In genomic region chr7:89907950-89908349, GRCm38 (mm10) we compare ENCODE assay signal across 8 mouse cellular contexts. TPM values are rescaled to one million over a fixed set of nuclear protein-coding genes. Genes with fewer than 3 reads are reported as not detected.
DNase-seq lines count a peak whose midpoint lies in the region; ATAC-seq and TF ChIP-seq lines count a peak whose summit lies in the region.

No protein-coding gene starts in this region.

- TF ChIP-seq CTCF in C2C12 (IDR thresholded peaks at IDR 0.05; ENCODE audit: control insufficient read depth, insufficient read depth, insufficient read length) = peak; percentile 42

- no peaks in the 10 kb centered on the region for H3K27me3 ChIP-seq in C2C12 (ENCODE audit: control insufficient read depth, insufficient read depth, insufficient read length)
- no peaks in the 10 kb centered on the region; the same call in 1 of the 2 replicates for H3K27me3 ChIP-seq in limb, embryonic 12.5 days
- no peaks in the 10 kb centered on the region for H3K27me3 ChIP-seq in stomach, embryonic 16.5 days (ENCODE audit: control insufficient read depth, insufficient read depth, low read length)

- ATAC-seq in limb, embryonic 12.5 days (ENCODE audit: insufficient number of reproducible peaks, insufficient read depth, low FRiP score, low TSS enrichment, low read depth) = no peak
- ATAC-seq in stomach, embryonic 16.5 days (ENCODE audit: insufficient read depth, low FRiP score) = peak; percentile 56; the same call in 1 of the 2 replicates

- no peaks in the 10 kb centered on the region for H3K9me3 ChIP-seq in limb, embryonic 12.5 days
- H3K9me3 ChIP-seq in stomach, embryonic 16.5 days (replicated peaks; ENCODE audit: control insufficient read depth, low read length) = no peaks in the 10 kb centered on the region

- H3ac ChIP-seq in C2C12 (ENCODE audit: control insufficient read depth, insufficient read length, low read depth) = no peak overlapping the region

- WGBS in limb, embryonic 12.5 days = 22% methylated on average over 8 of the region's 8 CpGs
- 21% methylated on average over 8 of the region's 8 CpGs for WGBS in stomach, embryonic 16.5 days

- no peak overlapping the region for H3K4me3 ChIP-seq in C2C12 (ENCODE audit: insufficient read depth, poor library complexity, severe bottlenecking)
- no peak overlapping the region for H3K4me3 ChIP-seq in limb, embryonic 12.5 days (replicated peaks)
- H3K4me3 ChIP-seq in stomach, embryonic 16.5 days (replicated peaks; ENCODE audit: low read length) = no peak overlapping the region

- no peaks in the 10 kb centered on the region for H3K79me3 ChIP-seq in C2C12 (ENCODE audit: low read depth)

- peak overlapping the region; percentile 30 for H3K4me2 ChIP-seq in limb, embryonic 12.5 days
- H3K4me2 ChIP-seq in stomach, embryonic 16.5 days (ENCODE audit: low read depth, low read length) = no peak overlapping the region

- DNase-seq in adrenal gland, adult 18-20 months (ENCODE audit: low spot score in 2 of 2) = peak; percentile 77 to 78
- DNase-seq in embryo, embryonic 11 days = peak; percentile 78
- DNase-seq in gastrocnemius, postnatal 14 days = peak; percentile 69
- peak; percentile 40 to 74 for DNase-seq in kidney, adult 8-10 months
- DNase-seq in monocyte, adult 2 months (ENCODE audit: low read depth in 1 of 2, low spot score in 2 of 2) = peak; percentile 13 to 37

- H3K36me3 ChIP-seq in C2C12 (ENCODE audit: control insufficient read depth, insufficient read depth) = no peaks in the 10 kb centered on the region
- no peaks in the 10 kb centered on the region for H3K36me3 ChIP-seq in limb, embryonic 12.5 days
- H3K36me3 ChIP-seq in stomach, embryonic 16.5 days (ENCODE audit: control insufficient read depth, insufficient read depth, low read length) = no peaks in the 10 kb centered on the region

- H3K4me1 ChIP-seq in limb, embryonic 12.5 days (replicated peaks) = peaks cover 22% of the 10 kb centered on the region
- peaks cover 3% of the 10 kb centered on the region; the same call in 1 of the 2 replicates for H3K4me1 ChIP-seq in stomach, embryonic 16.5 days (ENCODE audit: control insufficient read depth, insufficient read depth, low read length)

- intact Hi-C loops in gastrocnemius, postnatal 14 days (cut with DNase I; ENCODE audit: low total_unique reads) = no loop called here

- no peaks in the 10 kb centered on the region for H3K79me2 ChIP-seq in C2C12 (ENCODE audit: control insufficient read depth, insufficient read depth)

- H3K9ac ChIP-seq in limb, embryonic 12.5 days (replicated peaks) = no peak overlapping the region
- H3K9ac ChIP-seq in stomach, embryonic 16.5 days (ENCODE audit: low read length) = no peak overlapping the region

- H3K27ac ChIP-seq in limb, embryonic 12.5 days = 0 out of 2 replicates have a peak overlapping the region, but pooled peaks have one; percentile 45
- no peak overlapping the region for H3K27ac ChIP-seq in stomach, embryonic 16.5 days (ENCODE audit: low read length)

TF ChIP-seq in C2C12, 6 proteins besides CTCF, POLR2A, EP300 and RAD21:
- no peak for TF ChIP-seq FOSL1 (IDR thresholded peaks at IDR 0.05; ENCODE audit: insufficient read depth, low read length, poor library complexity, severe bottlenecking)
- TF ChIP-seq MYOD1 (IDR thresholded peaks at IDR 0.05; ENCODE audit: control insufficient read depth, insufficient read length, low read depth) = no peak
- no peak for TF ChIP-seq USF1 (IDR thresholded peaks at IDR 0.05; ENCODE audit: low read depth)

RNA-seq across cellular contexts. Expression of gene Ccdc81, which starts 4.5 kb away (rescaled TPM):
- 0.11 TPM for polyA plus RNA-seq in C2C12 (2012; fragmentation: generic; extraction: Trizol)
- total RNA-seq in adrenal gland, adult 18-20 months (2021) = under 1 TPM; 0.20 to 0.29 TPM
- under 1 TPM in 1 of 2 experiments, not detected in 1; 0.16 TPM for total RNA-seq in gastrocnemius, postnatal 14 days (2021)
- 0.08 and 0.21 TPM in 2 replicates for polyA plus RNA-seq in limb, embryonic 12.5 days (2016; fragmentation: Nextera tagmentation; extraction: Ambion mirVana)
- 0.05 and 0.11 TPM in 2 replicates for polyA plus RNA-seq in stomach, embryonic 16.5 days (2015; fragmentation: Nextera tagmentation; extraction: Ambion mirVana)

RNA-seq across cellular contexts. Expression of gene Hikeshi, which starts 33.1 kb away (rescaled TPM):
- 51.0 TPM for polyA plus RNA-seq in C2C12 (2012; fragmentation: generic; extraction: Trizol)
- total RNA-seq in adrenal gland, adult 18-20 months (2021) = 100 to 1,000 TPM in 1 of 2 experiments, 10 to 100 TPM in 1; 88.2 to 100 TPM
- total RNA-seq in gastrocnemius, postnatal 14 days (2021) = 10 to 100 TPM; 78.7 to 78.9 TPM
- 124 and 129 TPM in 2 replicates for polyA plus RNA-seq in limb, embryonic 12.5 days (2016; fragmentation: Nextera tagmentation; extraction: Ambion mirVana)
- polyA plus RNA-seq in stomach, embryonic 16.5 days (2015; fragmentation: Nextera tagmentation; extraction: Ambion mirVana) = 108 and 132 TPM in 2 replicates

Comparison
In these comparisons a context has a peak if more than half of its experiments do, and no peak if none do; other contexts are left out.
1. DNase-seq: peak in every context shown above with its lines; median percentile 78 in embryo, embryonic 11 days; 78 in adrenal gland, adult 18-20 months; 69 in gastrocnemius, postnatal 14 days; 57 in kidney, adult 8-10 months; 25 in monocyte, adult 2 months.